ENCODE assay signal across 33 mouse cellular contexts in genomic region chr4:138802917-138803316, GRCm38 (mm10). TPM values are rescaled to one million over a fixed set of nuclear protein-coding genes. Genes with fewer than 3 reads are reported as not detected.
"Had no signal": no experiment of that assay in that cellular context is flagged by ENCODE, and none has a peak within 500 bp of the region (broad histone marks: within the 10 kb centered on the region; RNA-seq: fewer than 3 reads in every experiment).

No protein-coding gene starts in this region.

- H3K4me3 ChIP-seq: gastrocnemius, adult 2 months; heart, adult 2 months; heart, embryonic 13.5 days; heart, embryonic 15.5 days; hindbrain, embryonic 13.5 days; hindbrain, embryonic 15.5 days; kidney, embryonic 15.5 days; limb, embryonic 13.5 days; limb, embryonic 15.5 days; liver, embryonic 12.5 days had no signal

- H3K4me1 ChIP-seq: liver, embryonic 12.5 days had no signal

- DNase-seq: gastrocnemius, adult 2 months; gastrocnemius, postnatal 10 days; gastrocnemius, postnatal 36 days; heart, adult 11 months; heart, adult 2 months; heart, postnatal 14 days; heart, postnatal 36 days; kidney, adult 11 months; kidney, adult 2 months; kidney, adult 9 months; kidney, postnatal 14 days; kidney, postnatal 36 days; layer of hippocampus, adult 9-11 months; layer of hippocampus, postnatal 36 days had no signal

- H3K27ac ChIP-seq: gastrocnemius, adult 2 months; heart, adult 2 months; heart, embryonic 13.5 days; heart, embryonic 15.5 days; hindbrain, embryonic 13.5 days; hindbrain, embryonic 15.5 days; hindbrain, postnatal 0 days; kidney, embryonic 15.5 days; kidney, postnatal 0 days; limb, embryonic 13.5 days; limb, embryonic 15.5 days; liver, embryonic 12.5 days; liver, embryonic 14.5 days had no signal

RNA-seq across cellular contexts. Expression of gene Pla2g2d, which starts 27.4 kb away (rescaled TPM):
- total RNA-seq: gastrocnemius, postnatal 10 days; hematopoietic stem cell, adult 5-6 weeks; liver, adult 2 months had no signal
- polyA plus RNA-seq: heart, embryonic 11.5 days; heart, embryonic 13.5 days; heart, embryonic 15.5 days; heart, postnatal 0 days; limb, embryonic 11.5 days; liver, adult 2 months; liver, embryonic 14.5 days; liver, embryonic 16.5 days had no signal

RNA-seq across cellular contexts. Expression of gene Pla2g2f, which starts 45.5 kb away (rescaled TPM):
- total RNA-seq: gastrocnemius, adult 2 months; gastrocnemius, postnatal 10 days; gastrocnemius, postnatal 36 days; hematopoietic stem cell, adult 5-6 weeks; hindbrain, postnatal 0 days; left cerebral cortex, postnatal 36 days; liver, adult 2 months had no signal
- polyA plus RNA-seq: gonadal fat pad, adult 2 months; heart, embryonic 11.5 days; heart, embryonic 13.5 days; heart, postnatal 0 days; kidney, adult 2 months; kidney, postnatal 0 days; liver, adult 2 months; liver, embryonic 12.5 days; liver, embryonic 16.5 days had no signal
